Comparison of ENCODE assay signal across 11 mouse cellular contexts in genomic region chr10:71667160-71667571, GRCm38 (mm10).
DNase-seq lines count a peak whose midpoint lies in the region; ATAC-seq and TF ChIP-seq lines count a peak whose summit lies in the region.
"Had no signal": no experiment of that assay in that cellular context is flagged by ENCODE, and none has a peak within 500 bp of the region (broad histone marks: within the 10 kb centered on the region; RNA-seq: fewer than 3 reads in every experiment).

No protein-coding gene starts in this region.

- no peaks in the 10 kb centered on the region for H3K27me3 ChIP-seq in hindbrain, embryonic 12.5 days
- no peaks in the 10 kb centered on the region for H3K27me3 ChIP-seq in thymus, adult 2 months (ENCODE audit: control insufficient read depth, insufficient read depth, low read length)
- H3K27me3 ChIP-seq: embryonic facial prominence, embryonic 15.5 days; heart, embryonic 13.5 days had no signal

- WGBS in hindbrain, embryonic 12.5 days, result 73% methylated on average over 7 of the region's 7 CpGs
- 87% methylated on average over 7 of the region's 7 CpGs for whole genome bisulfite sequencing in thymus, adult 2 months

- no peak for TF ChIP-seq CTCF in thymus, adult 2 months (IDR thresholded peaks at IDR 0.05; ENCODE audit: borderline replicate concordance, control insufficient read depth, extremely low read depth, insufficient read depth, low read length, poor library complexity)

- H3K27ac ChIP-seq in hindbrain, embryonic 12.5 days, result no peak overlapping the region
- no peak overlapping the region for H3K27ac ChIP-seq in thymus, adult 2 months (ENCODE audit: control insufficient read depth, insufficient read depth, low read length)
- H3K27ac ChIP-seq: embryonic facial prominence, embryonic 15.5 days; heart, embryonic 13.5 days; liver, embryonic 14.5 days had no signal

- no peaks in the 10 kb centered on the region for H3K9me3 ChIP-seq in hindbrain, embryonic 12.5 days (replicated peaks)
- H3K9me3 ChIP-seq: embryonic facial prominence, embryonic 15.5 days had no signal

- TF ChIP-seq POLR2A in thymus, adult 2 months (IDR thresholded peaks at IDR 0.05; ENCODE audit: control insufficient read depth, extremely low read depth, insufficient read depth, low read length, poor library complexity), result no peak

- H3K4me2 ChIP-seq in hindbrain, embryonic 12.5 days (replicated peaks), result no peak overlapping the region
- H3K4me2 ChIP-seq: embryonic facial prominence, embryonic 15.5 days; heart, embryonic 13.5 days had no signal

- no peak overlapping the region for H3K9ac ChIP-seq in hindbrain, embryonic 12.5 days
- H3K9ac ChIP-seq: embryonic facial prominence, embryonic 15.5 days; heart, embryonic 13.5 days; liver, embryonic 14.5 days had no signal

- peak; percentile 64 to 74 for DNase-seq in cerebellum, postnatal 10 days
- DNase-seq in cerebellum, postnatal 25 days, result no peak
- DNase-seq in left cerebral cortex, adult 18-20 months (ENCODE audit: low spot score in 2 of 2), result peak; percentile 37 to 44
- DNase-seq in right cerebral cortex, adult 18-20 months, result peak; percentile 50
- no peak for DNase-seq in thymus, adult 2 months
- DNase-seq in cerebellum, postnatal 36 days, result no peak
- DNase-seq in kidney, postnatal 10 days, result no peak

- H3K4me1 ChIP-seq in hindbrain, embryonic 12.5 days, result no peaks in the 10 kb centered on the region
- no peaks in the 10 kb centered on the region for H3K4me1 ChIP-seq in thymus, adult 2 months (replicated peaks; ENCODE audit: control insufficient read depth, insufficient read depth, low read length)
- H3K4me1 ChIP-seq: embryonic facial prominence, embryonic 15.5 days; heart, embryonic 13.5 days had no signal

- H3K36me3 ChIP-seq in hindbrain, embryonic 12.5 days, result no peaks in the 10 kb centered on the region
- H3K36me3 ChIP-seq in thymus, adult 2 months (ENCODE audit: control insufficient read depth, insufficient read depth, low read length), result no peaks in the 10 kb centered on the region
- H3K36me3 ChIP-seq: embryonic facial prominence, embryonic 15.5 days; heart, embryonic 13.5 days had no signal

- ATAC-seq in hindbrain, embryonic 12.5 days (ENCODE audit: low FRiP score), result peak; percentile 79

- no peak overlapping the region for H3K4me3 ChIP-seq in hindbrain, embryonic 12.5 days
- no peak overlapping the region for H3K4me3 ChIP-seq in thymus, adult 2 months (ENCODE audit: control insufficient read depth, insufficient read depth, low read length)
- H3K4me3 ChIP-seq: embryonic facial prominence, embryonic 15.5 days; heart, embryonic 13.5 days had no signal

Comparison
In these comparisons a context has a peak if more than half of its experiments do, and no peak if none do; other contexts are left out.
1. DNase-seq: peak in cerebellum, postnatal 10 days (2 of 2), left cerebral cortex, adult 18-20 months (2 of 2) and right cerebral cortex, adult 18-20 months (single experiment); none in cerebellum, postnatal 25 days (0 of 2), thymus, adult 2 months (single experiment), cerebellum, postnatal 36 days (0 of 2) and kidney, postnatal 10 days (single experiment).